Mouse (Mus musculus) C2C12 (cell line): Measurements from ENCODE around the gene Mcrs1. TPM values are rescaled to one million over a fixed set of nuclear protein-coding genes. Genes with fewer than 3 reads are reported as not detected.

Source experiments
- H3K27me3 ChIP-seq: one replicate; pipeline ENCODE4 v1.6.1; 2011; ENCODE audit not compliant: control insufficient read depth, insufficient read depth, insufficient read length
- H3K36me3 ChIP-seq: one replicate; pipeline ENCODE4 v1.6.1; 2011; ENCODE audit not compliant: control insufficient read depth, insufficient read depth
- H3K4me3 ChIP-seq: one replicate; pipeline ENCODE4 v1.5.1; 2011; ENCODE audit warnings: mild to moderate bottlenecking, control low read depth; ENCODE audit not compliant: poor library complexity, insufficient read depth, severe bottlenecking
- H3K79me2 ChIP-seq: one replicate; pipeline ENCODE4 v1.6.1; 2011; ENCODE audit not compliant: control insufficient read depth, insufficient read depth
- H3K79me3 ChIP-seq: one replicate; pipeline ENCODE4 v1.6.1; 2011; ENCODE audit warnings: low read depth, control low read depth
- H3ac ChIP-seq: one replicate; pipeline ENCODE3; 2011; ENCODE audit warnings: low read depth; ENCODE audit not compliant: control insufficient read depth, insufficient read length
- CEBPB ChIP-seq: IDR thresholded peaks from one replicate; pipeline ENCODE4 v1.6.1; 2011; ENCODE audit warnings: low read depth, mild to moderate bottlenecking, control low read depth, moderate library complexity
- CTCF ChIP-seq: IDR thresholded peaks from one replicate; pipeline ENCODE4 v1.5.1; 2011; ENCODE audit not compliant: control insufficient read depth, insufficient read depth, insufficient read length
- FOSL1 ChIP-seq: IDR thresholded peaks from one replicate; pipeline ENCODE4 v1.8.0; 2011; ENCODE audit warnings: mild to moderate bottlenecking, low read length; ENCODE audit not compliant: poor library complexity, insufficient read depth, severe bottlenecking
- MAX ChIP-seq: IDR thresholded peaks from one replicate; pipeline ENCODE4 v1.6.1; 2011; ENCODE audit warnings: mild to moderate bottlenecking, control low read depth
- MYOD1 ChIP-seq: IDR thresholded peaks from one replicate; pipeline ENCODE4 v1.6.1; 2011; ENCODE audit warnings: low read depth; ENCODE audit not compliant: control insufficient read depth, insufficient read length
- MYOG ChIP-seq: IDR thresholded peaks from one replicate; pipeline ENCODE4 v1.6.1; 2011; ENCODE audit not compliant: control insufficient read depth, insufficient read length; ENCODE audit errors: extremely low read depth
- USF1 ChIP-seq: IDR thresholded peaks from one replicate; pipeline ENCODE4 v1.6.1; 2011; ENCODE audit warnings: low read depth, mild to moderate bottlenecking, control low read depth, moderate library complexity
- polyA plus RNA-seq: library from polyadenylated mRNA; unstranded; fragments of >200 nt; fragmentation: generic; extraction: Trizol; gene quantifications from one replicate; pipeline ENCODE4 v1.2.1, GENCODE M21; 2012; ENCODE audit warnings: missing spikeins

The Mcrs1 gene
- polyA plus RNA-seq, 1 experiment = 118 TPM

- Histone ChIP-seq H3K4me3 (no peak overlapping the region), H3ac (no peak overlapping the region), H3K79me2 (no peaks in the 10 kb centered on the region), H3K36me3 (peaks cover 55% of the 10 kb centered on the region), H3K27me3 (no peaks in the 10 kb centered on the region), H3K79me3 (no peaks in the 10 kb centered on the region)
- no peak for TF ChIP-seq CTCF
- no peak for TF ChIP-seq MAX
- no peak for TF ChIP-seq MYOD1
- TF ChIP-seq MYOG = no peak
- TF ChIP-seq USF1 = no peak
Measured at GRCm38 (mm10) chr15:99213183-99213582, 38.6 kb downstream of the Mcrs1 start.

GRCm38 (mm10) chr15:99205959-99206358, 45.8 kb downstream of the Mcrs1 start:
- no peak overlapping the region for H3ac ChIP-seq
- H3K79me2 ChIP-seq = no peaks in the 10 kb centered on the region
- no peaks in the 10 kb centered on the region for H3K27me3 ChIP-seq
- TF ChIP-seq CEBPB = no peak
- no peak for TF ChIP-seq MAX
- no peak for TF ChIP-seq MYOD1
- no peak for TF ChIP-seq MYOG
- TF ChIP-seq USF1 = no peak
- no peak for TF ChIP-seq CTCF
- TF ChIP-seq FOSL1 = no peak
- H3K36me3 ChIP-seq = peaks cover 51% of the 10 kb centered on the region
- H3K4me3 ChIP-seq = no peak overlapping the region
- H3K79me3 ChIP-seq = no peaks in the 10 kb centered on the region

- TF ChIP-seq MYOD1 (no peak), MYOG (no peak), MAX (no peak), CTCF (no peak), USF1 (no peak), CEBPB (no peak), FOSL1 (no peak)
- Histone ChIP-seq H3K4me3 (no peak overlapping the region), H3K79me2 (no peaks in the 10 kb centered on the region), H3K79me3 (no peaks in the 10 kb centered on the region), H3K36me3 (peaks cover 11% of the 10 kb centered on the region), H3K27me3 (no peaks in the 10 kb centered on the region), H3ac (no peak overlapping the region)
Measured at GRCm38 (mm10) chr15:99198761-99199160, 53.0 kb downstream of the Mcrs1 start.

- Histone ChIP-seq H3ac (no peak overlapping the region), H3K27me3 (no peaks in the 10 kb centered on the region), H3K4me3 (no peak overlapping the region), H3K79me3 (no peaks in the 10 kb centered on the region), H3K79me2 (no peaks in the 10 kb centered on the region), H3K36me3 (peaks cover 20% of the 10 kb centered on the region)
- TF ChIP-seq MYOD1 = no peak
- no peak for TF ChIP-seq MAX
- TF ChIP-seq CEBPB = no peak
Measured at GRCm38 (mm10) chr15:99195043-99195442, 56.7 kb downstream of the Mcrs1 start.

GRCm38 (mm10) chr15:99194358-99194757, 57.4 kb downstream of the Mcrs1 start:
- no peaks in the 10 kb centered on the region for H3K27me3 ChIP-seq
- TF ChIP-seq USF1 (no peak), CEBPB (no peak), MYOD1 (no peak), MYOG (no peak), MAX (no peak), CTCF (no peak), FOSL1 (no peak)
- peaks cover 17% of the 10 kb centered on the region for H3K36me3 ChIP-seq
- no peaks in the 10 kb centered on the region for H3K79me2 ChIP-seq
- H3K79me3 ChIP-seq = no peaks in the 10 kb centered on the region
- H3K4me3 ChIP-seq = no peak overlapping the region
- H3ac ChIP-seq = no peak overlapping the region

Other genes with a start within 250 kb of the Mcrs1 start
- gene Tuba1c, start 222.1 kb downstream of the Mcrs1 start, polyA plus RNA-seq = 976 TPM
- gene Prph, start 196.8 kb downstream of the Mcrs1 start, polyA plus RNA-seq = 1.3 TPM
- 49.0 TPM for gene Troap, start 177.4 kb downstream of the Mcrs1 start, polyA plus RNA-seq
- gene C1ql4, start 164.1 kb downstream of the Mcrs1 start, polyA plus RNA-seq = 0.07 TPM
- 0.74 TPM for gene Dnajc22, start 158.8 kb downstream of the Mcrs1 start, polyA plus RNA-seq
- 25.4 TPM for gene Spats2, start 126.0 kb downstream of the Mcrs1 start, polyA plus RNA-seq
- gene Kcnh3, start 27.1 kb downstream of the Mcrs1 start, polyA plus RNA-seq = 0.04 TPM
- 24.7 TPM for gene Prpf40b, start 43.1 kb upstream of the Mcrs1 start, polyA plus RNA-seq
- gene Fam186b, start 43.9 kb upstream of the Mcrs1 start, polyA plus RNA-seq = not detected
- gene Fmnl3, start 118.5 kb upstream of the Mcrs1 start, polyA plus RNA-seq = 76.6 TPM
- gene Tmbim6, start 140.9 kb upstream of the Mcrs1 start, polyA plus RNA-seq = 372 TPM
- gene Nckap5l, start 205.8 kb upstream of the Mcrs1 start, polyA plus RNA-seq = 17.7 TPM
- 12.4 TPM for gene Bcdin3d, start 222.8 kb upstream of the Mcrs1 start, polyA plus RNA-seq